Mouse (Mus musculus) ES-E14 (cell line): Measurements from ENCODE around the gene Cerk.

ENCODE experiments used
- CHD2 ChIP-seq: IDR thresholded peaks from 2 replicates; pipeline ENCODE4 v1.6.1; 2014; ENCODE audit warnings: mild to moderate bottlenecking, low read depth, low read length, inconsistent platforms
- HCFC1 ChIP-seq: IDR thresholded peaks from 2 replicates; pipeline ENCODE4 v1.6.1; 2012; ENCODE audit warnings: low read length, inconsistent platforms, borderline replicate concordance; ENCODE audit not compliant: insufficient read depth
- MAFK ChIP-seq: IDR thresholded peaks from 2 replicates; pipeline ENCODE4 v1.6.1; 2014; ENCODE audit warnings: mild to moderate bottlenecking, low read depth, low read length, inconsistent platforms; ENCODE audit not compliant: insufficient read depth
- ZC3H11A ChIP-seq: IDR thresholded peaks from 2 replicates; pipeline ENCODE4 v1.6.1; 2012; ENCODE audit warnings: low read depth, mild to moderate bottlenecking, inconsistent platforms, low read length, borderline replicate concordance
- ZNF384 ChIP-seq: IDR thresholded peaks from 2 replicates; pipeline ENCODE4 v1.6.1; 2012; ENCODE audit warnings: low read depth, low read length, inconsistent platforms

- no peak for TF ChIP-seq CHD2
- TF ChIP-seq MAFK, result no peak
- no peak for TF ChIP-seq HCFC1
- no peak for TF ChIP-seq ZC3H11A
- no peak for TF ChIP-seq ZNF384
These were observed 39.0 kb downstream of the Cerk start for GRCm38 (mm10) chr15:86146922-86147321.
